Mouse (Mus musculus) gastrocnemius, postnatal 10 days (tissue): ENCODE data around the gene Ccdc136. TPM values are rescaled to one million over a fixed set of nuclear protein-coding genes. Genes with fewer than 3 reads are reported as not detected.

Source experiments
- DNase-seq: peaks from one replicate; pipeline ENCODE4 v3.0.0; 2021; ENCODE audit warnings: mixed read lengths
- microRNA-seq, 2 experiments: library from miRNA; unstranded; fragments of <30 nt; microRNA quantifications; one replicate each; pipeline ENCODE4 v1.2.0; 2021
- total RNA-seq, 2 experiments: library from RNA; stranded (reverse); gene quantifications; 2 replicates each; pipeline ENCODE4 v1.2.3; 2021

Gene Ccdc136
- total RNA-seq, 2 experiments from 2014 or later = 13.4 to 15.2 TPM

- peak; percentile 72 for DNase-seq
Observed at GRCm38 (mm10) chr6:29436461-29436934, 40.4 kb downstream of the Ccdc136 start.

GRCm38 (mm10) chr6:29439251-29439650 is 43.1 kb downstream of the Ccdc136 start:
- peak; percentile 67 for DNase-seq

GRCm38 (mm10) chr6:29439789-29440188 is 43.7 kb downstream of the Ccdc136 start:
- DNase-seq = no peak

GRCm38 (mm10) chr6:29444773-29445172 is 48.7 kb downstream of the Ccdc136 start:
- peak; percentile 66 for DNase-seq

- no peak for DNase-seq
Observed at GRCm38 (mm10) chr6:29445354-29445753, 49.2 kb downstream of the Ccdc136 start.

- DNase-seq = no peak
Observed at GRCm38 (mm10) chr6:29449858-29450257, 53.7 kb downstream of the Ccdc136 start.

- DNase-seq = no peak
Observed at GRCm38 (mm10) chr6:29450667-29451066, 54.6 kb downstream of the Ccdc136 start.

- peak; percentile 5 for DNase-seq
Observed at GRCm38 (mm10) chr6:29461502-29461901, 65.4 kb downstream of the Ccdc136 start.

GRCm38 (mm10) chr6:29463388-29463787 is 67.3 kb downstream of the Ccdc136 start:
- DNase-seq = no peak

GRCm38 (mm10) chr6:29467583-29468354 is 71.7 kb downstream of the Ccdc136 start, which contains the start of gene Atp6v1f:
Gene Atp6v1f, plus strand, starts transcription at chr6:29467718.
- peak; percentile 93 for DNase-seq

GRCm38 (mm10) chr6:29468851-29469250 is 72.7 kb downstream of the Ccdc136 start:
- DNase-seq = no peak

- DNase-seq = no peak
Observed at GRCm38 (mm10) chr6:29471137-29471536, 75.0 kb downstream of the Ccdc136 start, which contains the start of gene Atp6v1fnb. Gene Atp6v1fnb, plus strand, starts transcription at chr6:29471437.

GRCm38 (mm10) chr6:29473941-29474691 is 78.0 kb downstream of the Ccdc136 start:
- DNase-seq = peak; percentile 67

GRCm38 (mm10) chr6:29474736-29475135 is 78.6 kb downstream of the Ccdc136 start:
- DNase-seq = no peak

Small RNA genes within 50 kb of the gene (microRNA-seq; reads per million reads assigned to microRNA genes)
- 0 reads per million in 2 experiments for gene Gm26220
- 0 reads per million in 2 experiments for gene Gm44354

Other genes with a start within 250 kb of the Ccdc136 start
- gene Rbm28, start 231.3 kb upstream of the Ccdc136 start, total RNA-seq = 10 to 100 TPM; 16.7 to 19.0 TPM
- gene Prrt4, start 216.7 kb upstream of the Ccdc136 start, total RNA-seq = 1 to 10 TPM in 1 of 2 experiments, under 1 TPM in 1; 0.78 to 1.2 TPM
- 10 to 100 TPM; 23.4 to 24.7 TPM for gene Impdh1, start 179.9 kb upstream of the Ccdc136 start, total RNA-seq
- gene Hilpda, start 123.8 kb upstream of the Ccdc136 start, total RNA-seq = 1 to 10 TPM; 6.9 to 8.8 TPM
- under 1 TPM in 1 of 2 experiments, not detected in 1; 0.27 TPM for gene Fam71f2, start 116.7 kb upstream of the Ccdc136 start, total RNA-seq
- not detected for gene Fam71f1, start 77.2 kb upstream of the Ccdc136 start, total RNA-seq
- 100 to 1,000 TPM; 169 to 187 TPM for gene Calu, start 48.2 kb upstream of the Ccdc136 start, total RNA-seq
- gene Opn1sw, start 7.8 kb upstream of the Ccdc136 start, total RNA-seq = under 1 TPM; 0.26 to 0.47 TPM
- 100 to 1,000 TPM; 393 to 460 TPM for gene Flnc, start 36.9 kb downstream of the Ccdc136 start, total RNA-seq
- 100 to 1,000 TPM; 101 to 102 TPM for gene Atp6v1f, start 71.4 kb downstream of the Ccdc136 start, total RNA-seq
- gene Atp6v1fnb, start 75.1 kb downstream of the Ccdc136 start, total RNA-seq = under 1 TPM in 1 of 2 experiments, not detected in 1; 0.41 TPM
- 10 to 100 TPM; 19.0 to 27.2 TPM for gene Kcp, start 111.6 kb downstream of the Ccdc136 start, total RNA-seq
- gene Irf5, start 130.3 kb downstream of the Ccdc136 start, total RNA-seq = 1 to 10 TPM; 1.8 to 2.8 TPM
- gene Tnpo3, start 213.6 kb downstream of the Ccdc136 start, total RNA-seq = 10 to 100 TPM; 33.8 to 37.1 TPM